ENCODE assay signal across 10 mouse cellular contexts in genomic region chr6:38058805-38059204, GRCm38 (mm10). TPM values are rescaled to one million over a fixed set of nuclear protein-coding genes. Genes with fewer than 3 reads are reported as not detected.
DNase-seq lines count a peak whose midpoint lies in the region; ATAC-seq and TF ChIP-seq lines count a peak whose summit lies in the region.
"Had no signal": no experiment of that assay in that cellular context is flagged by ENCODE, and none has a peak within 500 bp of the region (broad histone marks: within the 10 kb centered on the region; RNA-seq: fewer than 3 reads in every experiment).

No protein-coding gene starts in this region.

- no peak overlapping the region for H3K27ac ChIP-seq in kidney, adult 2 months (ENCODE audit: insufficient read depth, low read depth, low read length)
- H3K27ac ChIP-seq in thymus, adult 2 months (ENCODE audit: control insufficient read depth, insufficient read depth, low read length), result no peak overlapping the region
- H3K27ac ChIP-seq in neural tube, embryonic 15.5 days (replicated peaks), result no peak overlapping the region
- H3K27ac ChIP-seq: forebrain, embryonic 13.5 days; kidney, embryonic 15.5 days had no signal

- no peaks in the 10 kb centered on the region; the same call in none of the 2 replicates for H3K36me3 ChIP-seq in kidney, adult 2 months (ENCODE audit: control insufficient read depth, insufficient read depth, low read length)
- H3K36me3 ChIP-seq in thymus, adult 2 months (ENCODE audit: control insufficient read depth, insufficient read depth, low read length), result no peaks in the 10 kb centered on the region
- no peaks in the 10 kb centered on the region for H3K36me3 ChIP-seq in neural tube, embryonic 15.5 days

- H3K4me2 ChIP-seq in neural tube, embryonic 15.5 days, result no peak overlapping the region
- H3K4me2 ChIP-seq: forebrain, embryonic 13.5 days; kidney, embryonic 15.5 days had no signal

- H3K9ac ChIP-seq in neural tube, embryonic 15.5 days (replicated peaks), result no peak overlapping the region
- H3K9ac ChIP-seq: forebrain, embryonic 13.5 days; kidney, embryonic 15.5 days had no signal

- H3K4me3 ChIP-seq in kidney, adult 2 months (ENCODE audit: insufficient read depth, low read depth, low read length), result no peak overlapping the region
- H3K4me3 ChIP-seq in thymus, adult 2 months (ENCODE audit: control insufficient read depth, insufficient read depth, low read length), result no peak overlapping the region
- H3K4me3 ChIP-seq in neural tube, embryonic 15.5 days (replicated peaks), result no peak overlapping the region
- H3K4me3 ChIP-seq: forebrain, embryonic 13.5 days; kidney, embryonic 15.5 days had no signal

- no peak for TF ChIP-seq POLR2A in kidney, adult 2 months (IDR thresholded peaks at IDR 0.05; ENCODE audit: low read depth, low read length)
- TF ChIP-seq POLR2A in thymus, adult 2 months (IDR thresholded peaks at IDR 0.05; ENCODE audit: control insufficient read depth, extremely low read depth, insufficient read depth, low read length, poor library complexity), result no peak

- no peaks in the 10 kb centered on the region for H3K9me3 ChIP-seq in neural tube, embryonic 15.5 days (replicated peaks)

- TF ChIP-seq CTCF in kidney, adult 2 months (conservative IDR thresholded peaks at IDR 0.05; ENCODE audit: insufficient read depth, insufficient read length, low read depth, low read length), result peak; percentile 48; the same call in 1 of the 2 replicates
- TF ChIP-seq CTCF in thymus, adult 2 months (IDR thresholded peaks at IDR 0.05; ENCODE audit: borderline replicate concordance, control insufficient read depth, extremely low read depth, insufficient read depth, low read length, poor library complexity), result no peak

- no peak for DNase-seq in kidney, adult 2 months
- no peak for DNase-seq in kidney, adult 9 months
- DNase-seq in thymus, adult 2 months, result peak; percentile 18
- no peak for DNase-seq in thymus, adult 18-20 months
- peak; percentile 27 for DNase-seq in induced T-regulatory cell, adult 2 months (ENCODE audit: low read depth)
- DNase-seq in right cerebral cortex, adult 2 months (ENCODE audit: low spot score in 2 of 2), result no peak
- DNase-seq: cerebellum, postnatal 36 days had no signal

- H3K4me1 ChIP-seq in kidney, adult 2 months (ENCODE audit: control insufficient read depth, insufficient read depth, low read length), result no peaks in the 10 kb centered on the region
- H3K4me1 ChIP-seq in thymus, adult 2 months (replicated peaks; ENCODE audit: control insufficient read depth, insufficient read depth, low read length), result peaks cover 7% of the 10 kb centered on the region
- no peaks in the 10 kb centered on the region for H3K4me1 ChIP-seq in neural tube, embryonic 15.5 days
- H3K4me1 ChIP-seq: forebrain, embryonic 13.5 days; kidney, embryonic 15.5 days had no signal

- H3K27me3 ChIP-seq in kidney, adult 2 months (replicated peaks; ENCODE audit: control insufficient read depth, insufficient read depth, low read length), result no peaks in the 10 kb centered on the region
- H3K27me3 ChIP-seq in thymus, adult 2 months (ENCODE audit: control insufficient read depth, insufficient read depth, low read length), result no peaks in the 10 kb centered on the region
- H3K27me3 ChIP-seq in neural tube, embryonic 15.5 days (replicated peaks), result no peaks in the 10 kb centered on the region
- H3K27me3 ChIP-seq: forebrain, embryonic 13.5 days; kidney, embryonic 15.5 days had no signal

- 59% methylated on average over 5 of the region's 5 CpGs for WGBS in kidney, adult 2 months
- WGBS in thymus, adult 2 months, result 72% methylated on average over 5 of the region's 5 CpGs
- WGBS in neural tube, embryonic 15.5 days, result 57% methylated on average over 5 of the region's 5 CpGs

- ATAC-seq in neural tube, embryonic 15.5 days (ENCODE audit: low FRiP score), result no peak
- ATAC-seq: forebrain, embryonic 13.5 days had no signal

RNA-seq across cellular contexts. Expression of gene Svopl, which starts 12.0 kb away (rescaled TPM):
- polyA plus RNA-seq in kidney, adult 2 months (2012; rRNA removed), result 13.5 and 14.3 TPM in 2 replicates
- 0.13 and 0.50 TPM in 2 replicates for polyA plus RNA-seq in thymus, adult 2 months (2012; rRNA removed)
- 0.38 and 0.72 TPM in 2 replicates for polyA plus RNA-seq in neural tube, embryonic 15.5 days (2015; fragmentation: Nextera tagmentation; extraction: Ambion mirVana)

RNA-seq across cellular contexts. Expression of gene Tmem213, which starts 50.2 kb away (rescaled TPM):
- 240 and 279 TPM in 2 replicates for polyA plus RNA-seq in kidney, adult 2 months (2012; rRNA removed)
- polyA plus RNA-seq in thymus, adult 2 months (2012; rRNA removed), result 0.38 TPM in 1 of 2 replicates, not detected in the other
- polyA plus RNA-seq in neural tube, embryonic 15.5 days (2015; fragmentation: Nextera tagmentation; extraction: Ambion mirVana), result not detected in 2 replicates
- polyA plus RNA-seq: forebrain, embryonic 13.5 days had no signal

Comparison
In these comparisons a context has a peak if more than half of its experiments do, and no peak if none do; other contexts are left out.
1. DNase-seq: peak in thymus, adult 2 months (single experiment) and induced T-regulatory cell, adult 2 months (single experiment); none in kidney, adult 2 months (single experiment), kidney, adult 9 months (single experiment), thymus, adult 18-20 months (0 of 2) and right cerebral cortex, adult 2 months (0 of 2).
2. RNA of gene Tmem213, which starts 50.2 kb away (polyA plus RNA-seq): 240 to 279 TPM in kidney, adult 2 months; 0.38 TPM in thymus, adult 2 months and not detected in neural tube, embryonic 15.5 days; every median in the first group is over 100 times any median in the second.